26 mouse cellular contexts compared by ENCODE assay signal in the genomic region with DNA sequence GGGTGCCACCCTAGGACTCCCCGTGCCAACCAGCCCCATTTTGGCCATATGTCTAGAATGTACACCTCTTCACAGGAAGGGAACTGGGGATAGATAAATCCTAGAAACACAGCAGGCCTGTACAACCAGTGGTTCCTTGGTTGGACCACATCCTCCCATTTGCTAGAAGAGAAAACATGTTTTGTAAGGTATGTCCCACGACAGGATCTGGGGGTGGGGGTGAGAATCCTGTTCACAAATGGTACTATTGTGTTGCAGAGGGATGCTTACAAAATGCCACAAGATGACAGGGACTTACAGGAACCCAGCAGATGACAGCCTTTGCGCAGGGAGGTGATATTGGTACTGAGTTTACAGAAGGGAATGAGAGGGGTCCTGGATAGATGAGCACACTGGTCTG. TPM values are rescaled to one million over a fixed set of nuclear protein-coding genes. Genes with fewer than 3 reads are reported as not detected.
DNase-seq lines count a peak whose midpoint lies in the region; ATAC-seq and TF ChIP-seq lines count a peak whose summit lies in the region.
"Had no signal": no experiment of that assay in that cellular context is flagged by ENCODE, and none has a peak within 500 bp of the region (broad histone marks: within the 10 kb centered on the region; RNA-seq: fewer than 3 reads in every experiment).

No protein-coding gene starts in this region.

- peak overlapping the region; percentile 64 for H3K27ac ChIP-seq in hindbrain, embryonic 13.5 days
- H3K27ac ChIP-seq in hindbrain, embryonic 11.5 days (ENCODE audit: low read depth, low read length): no peak overlapping the region
- H3K27ac ChIP-seq in thymus, adult 2 months (ENCODE audit: control insufficient read depth, insufficient read depth, low read length): peak overlapping the region; percentile 35
- H3K27ac ChIP-seq in neural tube, embryonic 15.5 days (replicated peaks): 0 out of 2 replicates have a peak overlapping the region, but pooled peaks have one; percentile 2
- H3K27ac ChIP-seq: forebrain, embryonic 10.5 days; heart, embryonic 13.5 days; hindbrain, embryonic 14.5 days had no signal

- no peaks in the 10 kb centered on the region for H3K27me3 ChIP-seq in hindbrain, embryonic 13.5 days
- no peaks in the 10 kb centered on the region for H3K27me3 ChIP-seq in hindbrain, embryonic 11.5 days (ENCODE audit: control insufficient read depth, insufficient read depth, low read length)
- no peaks in the 10 kb centered on the region for H3K27me3 ChIP-seq in thymus, adult 2 months (ENCODE audit: control insufficient read depth, insufficient read depth, low read length)
- no peaks in the 10 kb centered on the region for H3K27me3 ChIP-seq in neural tube, embryonic 15.5 days (replicated peaks)
- H3K27me3 ChIP-seq: heart, embryonic 13.5 days had no signal

- no peak for ATAC-seq in hindbrain, embryonic 13.5 days (ENCODE audit: low FRiP score)
- ATAC-seq in hindbrain, embryonic 11.5 days (ENCODE audit: low FRiP score): no peak
- no peak for ATAC-seq in neural tube, embryonic 15.5 days (ENCODE audit: low FRiP score)
- ATAC-seq: forebrain, embryonic 16.5 days; intestine, embryonic 16.5 days had no signal

- H3K36me3 ChIP-seq in hindbrain, embryonic 13.5 days: peaks cover 71% of the 10 kb centered on the region
- peaks cover 8% of the 10 kb centered on the region for H3K36me3 ChIP-seq in hindbrain, embryonic 11.5 days (ENCODE audit: control insufficient read depth, insufficient read depth, low read length)
- peaks cover 9% of the 10 kb centered on the region for H3K36me3 ChIP-seq in thymus, adult 2 months (ENCODE audit: control insufficient read depth, insufficient read depth, low read length)
- peaks cover 41% of the 10 kb centered on the region for H3K36me3 ChIP-seq in neural tube, embryonic 15.5 days

- DNase-seq in hindbrain, embryonic 11.5 days (ENCODE audit: low spot score): no peak
- DNase-seq in thymus, adult 2 months: no peak
- no peak for DNase-seq in thymus, postnatal 10 days (ENCODE audit: low spot score in 2 of 2)
- peak; percentile 42 to 63 for DNase-seq in CD8-positive naive resting alpha-beta T cell, adult 2 months (ENCODE audit: low read depth in 2 of 2, low spot score in 2 of 2)
- no peak for DNase-seq in left cerebral cortex, postnatal 14 days (ENCODE audit: low spot score in 2 of 2)
- DNase-seq: adrenal gland, postnatal 36 days; cerebellum, adult 9-10 months; gastrocnemius, postnatal 25 days; heart, adult 18-20 months; kidney, adult 9 months; kidney, postnatal 14 days; layer of hippocampus, postnatal 36 days; left cerebral cortex, postnatal 4 days; lung, adult 2 months; lung, postnatal 14 days; right cerebral cortex, postnatal 25 days; spleen, adult 18-20 months had no signal

- TF ChIP-seq CTCF in thymus, adult 2 months (IDR thresholded peaks at IDR 0.05; ENCODE audit: borderline replicate concordance, control insufficient read depth, extremely low read depth, insufficient read depth, low read length, poor library complexity): no peak

- H3K4me1 ChIP-seq in hindbrain, embryonic 13.5 days (replicated peaks): peaks cover 67% of the 10 kb centered on the region
- H3K4me1 ChIP-seq in hindbrain, embryonic 11.5 days (replicated peaks; ENCODE audit: control insufficient read depth, insufficient read depth, low read length): peaks cover 2% of the 10 kb centered on the region; the same call in 1 of the 2 replicates
- peaks cover 30% of the 10 kb centered on the region for H3K4me1 ChIP-seq in thymus, adult 2 months (replicated peaks; ENCODE audit: control insufficient read depth, insufficient read depth, low read length)
- H3K4me1 ChIP-seq in neural tube, embryonic 15.5 days: peaks cover 56% of the 10 kb centered on the region

- no peaks in the 10 kb centered on the region for H3K9me3 ChIP-seq in hindbrain, embryonic 13.5 days
- H3K9me3 ChIP-seq in hindbrain, embryonic 11.5 days (ENCODE audit: control insufficient read depth, low read length): no peaks in the 10 kb centered on the region
- H3K9me3 ChIP-seq in neural tube, embryonic 15.5 days (replicated peaks): no peaks in the 10 kb centered on the region
- H3K9me3 ChIP-seq: forebrain, embryonic 10.5 days; heart, embryonic 13.5 days had no signal

- WGBS in hindbrain, embryonic 13.5 days: 85% methylated on average over 3 of the region's 3 CpGs
- WGBS in hindbrain, embryonic 11.5 days: 89% methylated on average over 3 of the region's 3 CpGs
- 66% methylated on average over 3 of the region's 3 CpGs for WGBS in thymus, adult 2 months
- 91% methylated on average over 3 of the region's 3 CpGs for WGBS in neural tube, embryonic 15.5 days

- no peak overlapping the region for H3K4me3 ChIP-seq in hindbrain, embryonic 13.5 days
- H3K4me3 ChIP-seq in hindbrain, embryonic 11.5 days (ENCODE audit: low read depth, low read length): no peak overlapping the region
- no peak overlapping the region for H3K4me3 ChIP-seq in thymus, adult 2 months (ENCODE audit: control insufficient read depth, insufficient read depth, low read length)
- H3K4me3 ChIP-seq in neural tube, embryonic 15.5 days (replicated peaks): no peak overlapping the region
- H3K4me3 ChIP-seq: forebrain, embryonic 10.5 days; heart, embryonic 13.5 days had no signal

- H3K9ac ChIP-seq in hindbrain, embryonic 13.5 days: peak overlapping the region; percentile 46; the same call in 1 of the 2 replicates
- H3K9ac ChIP-seq in hindbrain, embryonic 11.5 days (ENCODE audit: low read depth, low read length): no peak overlapping the region
- no peak overlapping the region for H3K9ac ChIP-seq in neural tube, embryonic 15.5 days (replicated peaks)
- H3K9ac ChIP-seq: heart, embryonic 13.5 days; hindbrain, embryonic 14.5 days had no signal

- TF ChIP-seq POLR2A in thymus, adult 2 months (IDR thresholded peaks at IDR 0.05; ENCODE audit: control insufficient read depth, extremely low read depth, insufficient read depth, low read length, poor library complexity): no peak

- intact Hi-C loops in left cerebral cortex, postnatal 14 days (cut with DNase I): no loop called here

- H3K4me2 ChIP-seq in hindbrain, embryonic 13.5 days: no peak overlapping the region
- no peak overlapping the region for H3K4me2 ChIP-seq in hindbrain, embryonic 11.5 days (replicated peaks; ENCODE audit: low read depth, low read length)
- H3K4me2 ChIP-seq in neural tube, embryonic 15.5 days: no peak overlapping the region
- H3K4me2 ChIP-seq: heart, embryonic 13.5 days; hindbrain, embryonic 14.5 days; liver, embryonic 11.5 days; midbrain, embryonic 11.5 days had no signal

RNA-seq across cellular contexts. Expression of a gene that starts 10.8 kb away (rescaled TPM):
- 65.3 and 67.4 TPM in 2 replicates for polyA plus RNA-seq in hindbrain, embryonic 13.5 days (2015; fragmentation: Nextera tagmentation; extraction: Ambion mirVana)
- polyA plus RNA-seq in hindbrain, embryonic 11.5 days (2014; fragmentation: Nextera tagmentation; extraction: Ambion mirVana): 52.9 and 53.1 TPM in 2 replicates
- polyA plus RNA-seq in thymus, adult 2 months (2012; rRNA removed): 139 and 177 TPM in 2 replicates
- 58.8 and 63.9 TPM in 2 replicates for polyA plus RNA-seq in neural tube, embryonic 15.5 days (2015; fragmentation: Nextera tagmentation; extraction: Ambion mirVana)
- total RNA-seq in left cerebral cortex, postnatal 14 days (2021): 100 to 1,000 TPM; 342 to 349 TPM

RNA-seq across cellular contexts. Expression of a gene that starts 30.9 kb away (rescaled TPM):
- 22.9 and 27.1 TPM in 2 replicates for polyA plus RNA-seq in hindbrain, embryonic 13.5 days (2015; fragmentation: Nextera tagmentation; extraction: Ambion mirVana)
- 34.1 and 38.8 TPM in 2 replicates for polyA plus RNA-seq in hindbrain, embryonic 11.5 days (2014; fragmentation: Nextera tagmentation; extraction: Ambion mirVana)
- polyA plus RNA-seq in thymus, adult 2 months (2012; rRNA removed): 141 and 171 TPM in 2 replicates
- polyA plus RNA-seq in neural tube, embryonic 15.5 days (2015; fragmentation: Nextera tagmentation; extraction: Ambion mirVana): 16.7 and 19.4 TPM in 2 replicates
- 10 to 100 TPM; 18.8 to 28.4 TPM for total RNA-seq in left cerebral cortex, postnatal 14 days (2021)

Comparison
In these comparisons a context has a peak if more than half of its experiments do, and no peak if none do; other contexts are left out.
1. DNase-seq: peak in CD8-positive naive resting alpha-beta T cell, adult 2 months (2 of 2); none in hindbrain, embryonic 11.5 days (single experiment), thymus, adult 2 months (single experiment), thymus, postnatal 10 days (0 of 2) and left cerebral cortex, postnatal 14 days (0 of 2).